Mouse (Mus musculus): ENCODE data around the gene Tpk1. TPM values are rescaled to one million over a fixed set of nuclear protein-coding genes. Genes with fewer than 3 reads are reported as not detected.

The Tpk1 gene
- polyA plus RNA-seq, 1 experiment from 2014 or later: 7.4 TPM

DNA sequence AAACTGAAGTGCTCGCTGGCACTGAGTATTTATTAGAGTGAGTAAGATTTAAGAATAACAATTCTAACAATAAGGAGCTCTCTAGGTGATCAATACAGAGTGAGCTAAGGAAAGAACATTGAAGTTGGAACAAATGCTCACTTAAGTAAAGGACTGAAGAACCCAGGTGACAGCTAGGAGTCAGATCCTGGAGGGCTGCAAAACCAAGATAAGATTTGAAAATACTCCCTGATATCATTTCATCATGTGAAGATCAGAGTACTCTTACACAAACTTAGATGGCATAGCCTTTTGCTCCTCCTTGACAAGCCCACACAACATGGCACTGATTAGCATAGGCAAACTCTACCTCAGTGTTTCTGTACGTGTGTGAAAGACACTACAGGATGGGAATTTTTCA, 4.3 kb downstream of the Tpk1 start:
- Histone ChIP-seq H3K4me1 (ENCODE audit: insufficient read depth) (peaks cover 36% of the 10 kb centered on the region), H3K27ac (ENCODE audit: low read depth) (no peak overlapping the region), H3K9me3 (ENCODE audit: low read length) (no peaks in the 10 kb centered on the region), H3K36me3 (replicated peaks; ENCODE audit: insufficient read depth, low read length) (no peaks in the 10 kb centered on the region; the same call in 1 of the 2 replicates), H3K4me3 (ENCODE audit: low read depth, low read length) (no peak overlapping the region), H3K4me2 (ENCODE audit: low read depth, low read length) (no peak overlapping the region), H3K9ac (replicated peaks) (no peak overlapping the region), H3K27me3 (ENCODE audit: insufficient read depth, low read length) (no peaks in the 10 kb centered on the region)
- TF ChIP-seq EP300 (IDR thresholded peaks at IDR 0.05; ENCODE audit: low read depth): 0 out of 2 replicates have a peak, but pooled peaks have one; percentile 14
- TF ChIP-seq CTCF (IDR thresholded peaks at IDR 0.05; ENCODE audit: low read depth): no peak
- DNase-seq (no peak), ATAC-seq (no peak)
- WGBS (ENCODE audit: insufficient replicate concordance): 64% methylated on average over 2 of the region's 2 CpGs

DNA sequence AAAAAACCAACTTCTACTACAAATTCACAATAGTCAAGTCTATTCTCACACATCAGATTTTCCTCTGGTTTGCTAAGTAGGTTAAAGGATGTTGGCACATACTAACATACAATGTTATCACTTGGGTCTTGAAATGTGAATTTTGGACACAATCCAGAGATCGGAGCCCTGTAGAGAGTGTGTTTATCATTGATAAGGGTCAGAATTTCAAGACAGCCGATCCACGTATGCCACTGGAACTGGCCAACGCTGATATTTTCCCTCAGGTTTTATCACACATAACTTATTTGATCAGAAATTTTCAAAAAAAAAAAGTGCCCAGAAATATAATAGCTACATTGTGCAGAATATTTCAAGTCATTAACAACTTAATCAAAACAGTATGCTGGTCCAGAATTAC, 7.8 kb downstream of the Tpk1 start:
- Histone ChIP-seq H3K9me3 (ENCODE audit: low read length) (no peaks in the 10 kb centered on the region), H3K4me2 (ENCODE audit: low read depth, low read length) (peak overlapping the region; percentile 39), H3K4me3 (ENCODE audit: low read depth, low read length) (no peak overlapping the region), H3K27me3 (ENCODE audit: insufficient read depth, low read length) (no peaks in the 10 kb centered on the region), H3K27ac (ENCODE audit: low read depth) (peak overlapping the region; percentile 71), H3K4me1 (ENCODE audit: insufficient read depth) (peaks cover 38% of the 10 kb centered on the region), H3K36me3 (replicated peaks; ENCODE audit: insufficient read depth, low read length) (no peaks in the 10 kb centered on the region; the same call in none of the 2 replicates), H3K9ac (replicated peaks) (no peak overlapping the region)
- peak; percentile 17 for DNase-seq
- 25% methylated on average over 4 of the region's 4 CpGs for WGBS (ENCODE audit: insufficient replicate concordance)
- TF ChIP-seq EP300 (IDR thresholded peaks at IDR 0.05; ENCODE audit: low read depth) (peak; percentile 96), CTCF (IDR thresholded peaks at IDR 0.05; ENCODE audit: low read depth) (no peak)
- peak; percentile 87 for ATAC-seq

DNA sequence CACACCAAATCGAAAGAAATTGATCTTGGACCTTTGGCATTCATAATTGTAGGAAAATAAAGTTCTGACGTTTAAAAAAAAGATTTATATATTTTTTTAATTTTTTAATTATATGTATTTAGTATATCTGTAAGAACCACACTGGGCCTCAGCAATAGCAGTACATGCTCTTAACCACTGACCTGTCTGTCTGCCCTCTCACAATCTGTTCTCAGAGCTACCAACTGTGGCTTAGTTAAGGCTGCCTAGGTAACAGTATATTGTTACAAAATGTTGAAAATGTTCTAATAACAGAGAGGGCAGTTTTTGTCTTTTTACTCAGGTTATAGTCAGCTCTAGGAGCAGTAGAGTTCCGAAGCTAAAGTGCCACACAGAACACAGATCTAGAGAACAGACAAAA, 8.2 kb downstream of the Tpk1 start:
- Histone ChIP-seq H3K27me3 (ENCODE audit: insufficient read depth, low read length) (no peaks in the 10 kb centered on the region), H3K36me3 (replicated peaks; ENCODE audit: insufficient read depth, low read length) (no peaks in the 10 kb centered on the region; the same call in none of the 2 replicates), H3K4me3 (ENCODE audit: low read depth, low read length) (no peak overlapping the region), H3K4me1 (ENCODE audit: insufficient read depth) (peaks cover 38% of the 10 kb centered on the region), H3K27ac (ENCODE audit: low read depth) (peak overlapping the region; percentile 71), H3K9ac (replicated peaks) (no peak overlapping the region), H3K9me3 (ENCODE audit: low read length) (no peaks in the 10 kb centered on the region), H3K4me2 (ENCODE audit: low read depth, low read length) (peak overlapping the region; percentile 39)
- ATAC-seq (peak; percentile 44), DNase-seq (no peak)
- no peak for TF ChIP-seq CTCF (IDR thresholded peaks at IDR 0.05; ENCODE audit: low read depth)
- no peak for TF ChIP-seq EP300 (IDR thresholded peaks at IDR 0.05; ENCODE audit: low read depth)
- 69% methylated on average over 3 of the region's 3 CpGs for WGBS (ENCODE audit: insufficient replicate concordance)

DNA sequence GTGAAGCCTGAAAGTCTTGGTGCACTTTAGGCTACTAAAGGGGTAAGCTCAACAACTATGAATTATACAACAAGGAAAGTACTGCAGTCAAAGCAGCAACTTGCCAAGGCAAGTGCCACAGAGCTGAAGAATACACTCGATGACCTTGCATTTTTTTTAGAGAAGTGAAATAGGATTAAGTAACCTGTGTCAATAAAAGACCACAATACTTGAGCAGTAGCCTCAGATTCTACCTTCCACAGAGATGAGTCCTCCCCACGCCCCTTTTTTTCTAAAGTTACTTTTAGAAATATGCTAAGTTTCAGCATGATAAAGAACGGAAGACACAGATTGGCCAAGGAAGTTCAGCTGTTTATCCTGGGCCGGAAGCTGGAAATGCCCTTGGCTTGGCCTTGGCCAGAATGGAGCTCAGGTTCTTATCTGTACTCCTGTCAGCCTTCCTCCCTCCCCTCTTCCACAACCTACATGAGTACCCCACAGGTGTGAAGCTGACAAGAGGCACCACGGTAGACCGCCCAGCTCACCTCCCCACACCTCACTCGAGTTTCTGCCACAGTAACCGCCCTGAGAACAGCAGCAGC, 11.1 kb downstream of the Tpk1 start:
- H3K27me3 ChIP-seq (ENCODE audit: insufficient read depth, low read length): no peaks in the 10 kb centered on the region
- H3K36me3 ChIP-seq (replicated peaks; ENCODE audit: insufficient read depth, low read length): no peaks in the 10 kb centered on the region; the same call in none of the 2 replicates
- H3K27ac ChIP-seq (ENCODE audit: low read depth): no peak overlapping the region
- H3K4me2 ChIP-seq (ENCODE audit: low read depth, low read length): no peak overlapping the region
- 53% methylated on average over 8 of the region's 8 CpGs for WGBS (ENCODE audit: insufficient replicate concordance)
- H3K9ac ChIP-seq (replicated peaks): no peak overlapping the region
- ATAC-seq: 0 out of 2 replicates have a peak, but pooled peaks have one; percentile 31
- H3K9me3 ChIP-seq (ENCODE audit: low read length): no peaks in the 10 kb centered on the region
- no peak for TF ChIP-seq CTCF (IDR thresholded peaks at IDR 0.05; ENCODE audit: low read depth)
- no peak overlapping the region for H3K4me3 ChIP-seq (ENCODE audit: low read depth, low read length)
- DNase-seq: no peak
- peaks cover 20% of the 10 kb centered on the region for H3K4me1 ChIP-seq (ENCODE audit: insufficient read depth)

DNA sequence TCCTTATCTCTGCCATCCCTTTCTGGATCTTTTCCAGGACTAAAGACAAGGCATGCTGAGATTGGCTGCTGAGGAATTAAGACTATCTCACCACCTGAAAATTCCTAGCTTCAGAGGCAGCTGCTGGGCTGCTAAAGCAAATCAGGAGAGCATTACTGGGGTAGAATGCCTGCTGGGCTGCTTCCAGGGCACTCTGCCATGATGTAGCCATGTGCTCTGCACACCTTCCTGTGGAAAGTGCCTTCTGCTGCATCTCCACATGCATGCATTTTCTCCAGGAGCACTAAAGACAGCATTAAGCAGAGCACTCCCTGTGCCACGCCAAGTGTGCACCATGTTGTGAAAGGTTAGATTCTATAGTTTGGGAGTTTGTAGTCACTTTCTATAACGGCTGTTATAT, 16.6 kb downstream of the Tpk1 start:
- Histone ChIP-seq H3K9me3 (ENCODE audit: low read length) (no peaks in the 10 kb centered on the region), H3K4me3 (ENCODE audit: low read depth, low read length) (no peak overlapping the region), H3K27me3 (ENCODE audit: insufficient read depth, low read length) (no peaks in the 10 kb centered on the region), H3K4me2 (ENCODE audit: low read depth, low read length) (no peak overlapping the region), H3K4me1 (ENCODE audit: insufficient read depth) (no peaks in the 10 kb centered on the region), H3K9ac (replicated peaks) (no peak overlapping the region), H3K27ac (ENCODE audit: low read depth) (no peak overlapping the region), H3K36me3 (replicated peaks; ENCODE audit: insufficient read depth, low read length) (no peaks in the 10 kb centered on the region)
- ATAC-seq (no peak), DNase-seq (no peak)
- no peak for TF ChIP-seq CTCF (IDR thresholded peaks at IDR 0.05; ENCODE audit: low read depth)
- TF ChIP-seq EP300 (IDR thresholded peaks at IDR 0.05; ENCODE audit: low read depth): no peak
- 93% methylated on average over 2 of the region's 2 CpGs for WGBS (ENCODE audit: insufficient replicate concordance)

DNA sequence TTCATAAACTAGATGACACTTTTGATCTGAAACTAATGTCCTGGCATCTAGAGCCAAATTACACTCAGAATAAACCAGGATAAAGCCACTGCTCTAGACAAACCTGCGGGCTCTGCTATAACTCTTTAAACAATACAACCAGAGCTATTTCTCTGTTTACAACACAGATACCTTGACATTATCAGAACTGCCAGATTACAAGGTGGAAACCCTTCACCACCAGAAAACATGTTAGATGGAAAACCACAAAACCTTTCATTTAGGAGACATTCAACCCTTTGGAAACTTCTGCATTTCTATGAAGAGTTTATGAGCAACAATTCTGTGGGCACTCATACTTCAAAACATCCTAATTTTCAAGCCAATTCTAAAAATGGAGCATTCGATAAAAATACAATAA, 20.4 kb downstream of the Tpk1 start:
- TF ChIP-seq CTCF (IDR thresholded peaks at IDR 0.05; ENCODE audit: low read depth) (no peak), EP300 (IDR thresholded peaks at IDR 0.05; ENCODE audit: low read depth) (no peak)
- WGBS (ENCODE audit: insufficient replicate concordance): 35% methylated on average over 2 of the region's 2 CpGs
- ATAC-seq (no peak), DNase-seq (no peak)
- no peak overlapping the region for H3K4me3 ChIP-seq (ENCODE audit: low read depth, low read length)
- no peaks in the 10 kb centered on the region for H3K9me3 ChIP-seq (ENCODE audit: low read length)
- H3K4me2 ChIP-seq (ENCODE audit: low read depth, low read length): no peak overlapping the region
- no peaks in the 10 kb centered on the region for H3K27me3 ChIP-seq (ENCODE audit: insufficient read depth, low read length)
- no peak overlapping the region for H3K27ac ChIP-seq (ENCODE audit: low read depth)
- H3K9ac ChIP-seq (replicated peaks): no peak overlapping the region
- 0 out of 2 replicates have a peak, but pooled peaks cover 2% of the 10 kb centered on the region for H3K4me1 ChIP-seq (ENCODE audit: insufficient read depth)
- no peaks in the 10 kb centered on the region for H3K36me3 ChIP-seq (replicated peaks; ENCODE audit: insufficient read depth, low read length)
